Mouse (Mus musculus): Measurements from ENCODE around the gene Slamf7.
"Not testable (repeated sequence)": the region's sequence is repeated elsewhere in the genome, so short reads cannot be mapped to it uniquely, and the experiment has no call there.

Gene Slamf7

DNA sequence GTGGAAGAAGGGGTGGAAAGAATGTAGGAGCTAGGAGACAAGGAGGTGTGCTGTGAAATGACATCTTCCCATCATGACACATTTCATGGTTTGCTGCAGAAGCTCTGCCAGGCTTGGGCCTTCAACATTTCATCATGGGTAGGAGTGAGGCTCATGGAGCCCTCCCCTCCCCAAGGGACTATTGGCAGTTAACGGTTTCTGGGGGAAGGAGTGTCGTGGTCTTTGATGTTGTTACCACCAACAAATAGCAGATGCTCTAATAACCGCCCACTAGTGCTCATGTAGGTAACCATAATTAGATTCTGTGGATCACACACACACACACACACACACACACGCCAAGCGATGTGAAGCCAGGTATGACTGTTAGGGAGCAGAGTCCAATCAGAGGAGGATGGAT is at the start of gene Slamf7:
Gene Slamf7, minus strand, starts transcription at position 302 of the 400 bp plus-strand sequence.
- in situ Hi-C loops (cut with MboI, MseI), result no loop called here

GRCm38 (mm10) chr1:171698983-171699382 is 46.1 kb upstream of the Slamf7 start:
- in situ Hi-C loops (cut with MboI, MseI), result loop anchor here (5.0 kb wide), 2 partner anchors 42 to 87 kb away; no protein-coding TSS in a partner anchor

DNA sequence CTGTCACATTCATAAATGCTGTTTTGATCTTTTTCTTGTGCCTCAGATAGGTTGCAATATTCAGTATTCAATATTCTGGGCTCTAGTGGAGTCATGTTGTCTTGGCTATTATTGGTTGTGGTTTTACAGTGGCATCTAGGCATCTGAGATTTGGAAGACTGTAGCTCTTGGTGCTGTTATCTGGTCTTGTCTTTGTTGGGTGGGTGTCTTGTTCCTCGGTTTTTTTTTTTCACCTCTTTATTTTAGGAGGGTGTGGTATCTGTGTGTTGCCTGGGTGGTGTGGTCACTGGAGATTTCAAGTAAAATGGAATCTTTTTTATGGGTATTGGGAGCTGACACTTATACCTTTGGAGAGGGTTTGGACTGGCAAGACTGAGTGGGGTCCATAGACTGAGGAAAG is 41.1 kb upstream of the Slamf7 start:
- in situ Hi-C loops (cut with MboI, MseI), result loop anchor here in 1 of 2 experiments (5.0 kb wide), 1 partner anchor 77 kb away; no protein-coding TSS in a partner anchor

GRCm38 (mm10) chr1:171687320-171687719 is 34.5 kb upstream of the Slamf7 start:
- in situ Hi-C loops (cut with MboI, MseI), result no loop called here

DNA sequence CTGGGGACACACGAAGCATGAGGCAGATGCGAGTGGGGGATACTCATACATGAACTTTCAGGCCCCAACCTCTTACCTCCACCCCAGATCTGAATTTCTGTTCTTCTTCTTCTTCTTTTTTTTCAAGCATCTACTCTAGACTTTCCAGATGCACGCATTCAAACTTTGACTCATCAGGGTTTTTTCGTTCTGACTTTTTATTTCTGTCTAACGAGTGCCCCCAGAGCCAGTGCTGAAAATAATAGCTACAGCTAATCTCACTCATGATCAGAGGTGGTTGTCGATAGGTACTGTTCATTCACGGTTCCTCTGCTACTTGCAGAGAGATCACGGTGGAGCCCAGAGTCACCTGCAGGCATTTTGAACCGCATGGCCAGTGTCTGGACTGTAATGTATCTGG is 32.1 kb upstream of the Slamf7 start:
- in situ Hi-C loops (cut with MboI, MseI), result no loop called here

GRCm38 (mm10) chr1:171681531-171682299 is 28.9 kb upstream of the Slamf7 start, which contains the start of gene Cd48:
TSS of gene Cd48 (plus strand) at chr1:171682009.
- in situ Hi-C loops (cut with MboI, MseI), result no loop called here

DNA sequence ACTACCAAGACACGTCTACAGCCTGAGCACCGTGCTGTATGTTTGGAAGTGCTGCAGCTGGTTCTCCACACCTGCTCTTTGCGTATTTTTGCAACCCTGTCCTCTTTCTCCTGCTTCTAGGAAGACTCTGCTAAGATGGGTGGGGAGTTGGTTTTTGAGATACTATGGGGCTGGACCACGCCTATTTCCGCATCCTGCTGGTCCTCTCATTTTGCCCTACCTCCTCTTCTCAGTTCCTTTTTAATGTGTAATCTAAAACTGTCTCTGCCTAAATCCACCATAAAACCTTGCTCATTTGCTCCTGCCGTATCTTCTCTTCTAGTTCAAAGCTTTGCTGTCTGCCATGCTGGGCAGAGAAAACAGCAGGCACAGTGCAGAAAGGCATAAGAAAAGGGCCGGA is 28.2 kb upstream of the Slamf7 start:
- in situ Hi-C loops (cut with MboI, MseI), result no loop called here

DNA sequence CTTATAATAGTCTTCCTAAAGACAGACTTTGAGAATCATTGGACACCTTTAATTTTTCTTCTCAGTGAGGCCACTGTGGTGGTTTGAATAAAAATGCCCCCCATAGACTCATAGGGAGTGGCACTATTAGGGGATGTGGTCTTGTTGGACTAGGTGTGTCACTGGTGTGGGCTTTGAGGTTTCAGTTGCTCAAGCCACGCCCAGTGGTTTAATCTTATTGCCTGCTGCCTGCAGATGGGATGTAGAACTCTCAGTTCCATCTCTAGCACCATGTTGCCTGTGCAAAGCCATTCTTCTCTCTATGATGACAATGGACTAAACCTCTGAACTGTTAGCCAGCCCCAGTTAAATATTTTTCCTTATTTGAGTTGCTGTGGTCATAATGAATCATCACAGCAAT is 24.9 kb upstream of the Slamf7 start:
- in situ Hi-C loops (cut with MboI, MseI), result no loop called here

DNA sequence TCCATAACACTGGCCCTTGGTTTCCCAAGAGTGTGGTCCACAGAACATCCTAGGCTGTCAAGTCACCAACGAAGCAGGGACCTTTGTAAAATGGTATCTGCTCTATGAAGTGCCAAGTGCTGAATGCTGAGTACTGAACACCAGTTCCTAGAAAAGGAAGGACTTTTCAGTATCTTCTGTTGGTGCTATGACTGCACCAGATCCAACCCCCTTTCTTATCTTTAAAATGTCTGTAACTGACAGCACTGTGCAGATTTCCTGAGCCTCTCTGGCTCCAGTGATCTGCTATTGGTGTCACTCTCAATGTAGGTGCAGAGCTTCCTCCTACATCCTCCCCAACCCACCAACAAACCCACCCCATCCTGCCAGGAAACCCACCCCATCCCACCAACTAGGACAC is 21.6 kb upstream of the Slamf7 start:
- in situ Hi-C loops (cut with MboI, MseI), result no loop called here

DNA sequence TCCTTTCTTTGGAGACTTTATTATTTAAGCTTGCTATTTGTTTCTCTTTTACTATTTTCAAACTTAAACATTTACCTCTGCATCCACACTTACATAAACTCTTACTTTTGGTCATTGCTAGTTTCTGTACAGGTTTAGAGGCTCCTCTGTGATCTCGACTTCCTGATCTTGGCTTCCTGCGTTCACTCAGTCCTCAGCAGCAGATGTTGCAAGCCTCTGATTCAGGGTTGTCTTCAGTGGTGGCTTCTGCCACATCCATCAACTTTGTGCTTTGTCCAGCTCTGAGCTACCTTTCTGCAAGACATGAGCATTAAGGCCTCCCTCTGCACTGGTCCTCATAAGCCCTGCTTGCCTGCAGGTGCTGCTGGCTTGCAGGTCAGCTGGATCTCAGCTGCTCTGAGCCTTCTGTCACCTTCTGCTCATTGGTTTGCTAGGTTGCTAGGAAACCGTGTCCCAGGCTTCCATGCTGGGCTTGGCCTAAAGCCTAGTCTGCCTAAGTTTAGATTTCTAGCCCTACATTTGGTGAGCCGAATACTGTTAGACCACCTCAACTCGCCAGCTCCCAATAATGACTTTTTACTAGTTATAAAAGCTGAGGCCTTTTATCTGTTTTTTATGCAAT is 20.1 kb upstream of the Slamf7 start:
- in situ Hi-C loops (cut with MboI, MseI), result no loop called here

DNA sequence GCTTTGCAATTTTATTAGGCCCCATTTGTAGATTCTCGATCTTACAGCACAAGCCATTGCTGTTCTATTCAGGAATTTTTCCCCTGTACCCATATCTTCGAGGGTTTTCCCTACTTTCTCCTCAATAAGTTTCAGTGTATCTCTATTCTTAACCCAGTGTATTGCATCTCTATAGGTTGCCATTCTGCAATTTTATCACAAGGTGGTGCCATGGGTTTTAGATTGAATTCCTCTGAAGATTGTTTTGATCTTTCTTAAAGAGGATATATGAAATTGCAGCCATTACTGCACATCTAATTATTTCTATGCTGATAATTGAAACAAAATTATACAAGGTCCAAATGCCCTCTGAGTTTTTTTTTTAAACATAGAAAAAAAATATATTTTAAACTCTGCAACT is 19.6 kb upstream of the Slamf7 start:
- in situ Hi-C loops (cut with MboI, MseI), result not testable (repeated sequence)

DNA sequence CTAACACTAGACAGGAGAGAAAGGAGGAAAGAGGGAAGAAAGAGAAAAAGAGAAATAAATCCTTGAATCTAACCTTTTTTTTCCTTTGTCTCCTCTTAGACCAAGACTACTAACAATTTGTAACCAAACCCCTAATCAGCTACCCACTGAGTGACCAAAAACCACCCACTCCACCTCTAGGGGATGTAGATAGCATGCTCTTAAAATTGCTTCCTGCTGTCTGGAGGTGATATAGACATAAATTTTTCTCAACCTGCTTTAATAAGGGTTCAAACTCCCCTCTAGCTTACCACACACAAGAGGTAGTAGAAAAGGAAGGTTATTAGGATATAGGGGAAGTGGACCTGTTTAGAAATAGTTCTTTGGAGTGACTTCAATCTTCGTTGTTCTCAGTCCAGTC is 14.3 kb upstream of the Slamf7 start:
- in situ Hi-C loops (cut with MboI, MseI), result no loop called here

DNA sequence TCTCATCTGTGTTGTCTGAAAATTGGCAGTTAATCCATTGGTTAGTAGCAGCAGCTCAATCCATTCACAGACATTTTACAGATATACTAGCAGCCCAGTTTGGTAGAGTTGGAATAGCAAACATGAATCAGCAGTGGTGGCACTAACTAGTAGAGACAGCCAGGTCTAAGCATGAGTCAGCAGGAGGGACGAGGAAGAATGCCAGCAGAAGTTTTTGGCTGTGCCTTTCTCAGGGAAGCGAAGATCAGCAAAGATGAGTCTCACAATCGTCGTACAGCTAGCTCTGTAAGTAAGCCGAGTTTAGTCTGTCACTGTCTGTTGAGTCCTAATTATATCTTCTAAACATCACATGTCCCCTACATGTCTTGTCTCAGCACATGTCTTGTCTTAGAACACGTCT is 13.5 kb upstream of the Slamf7 start:
- in situ Hi-C loops (cut with MboI, MseI), result no loop called here

- in situ Hi-C loops (cut with MboI, MseI), result no loop called here
Measured at GRCm38 (mm10) chr1:171663757-171664156, 10.9 kb upstream of the Slamf7 start.

DNA sequence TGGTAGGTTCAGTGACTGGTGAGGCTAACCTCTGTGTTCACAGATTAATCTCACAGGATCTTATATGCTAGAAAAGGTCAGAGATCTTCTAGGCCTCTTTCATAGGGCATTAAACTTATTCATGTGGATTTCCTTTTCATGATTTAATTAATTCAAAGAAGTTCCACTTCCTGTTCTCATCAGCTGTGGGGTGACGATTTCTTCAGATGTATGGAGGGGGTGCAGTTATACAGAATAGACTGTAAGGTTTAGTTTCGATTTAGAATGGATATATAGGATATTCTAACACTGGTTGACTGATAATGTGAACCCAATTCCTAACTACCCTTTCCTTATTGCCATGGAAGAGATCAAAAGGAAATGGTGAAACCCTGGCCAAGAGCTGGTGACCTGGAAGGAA is 8.6 kb upstream of the Slamf7 start:
- in situ Hi-C loops (cut with MboI, MseI), result no loop called here

GRCm38 (mm10) chr1:171660423-171660822 is 7.6 kb upstream of the Slamf7 start:
- in situ Hi-C loops (cut with MboI, MseI), result no loop called here

DNA sequence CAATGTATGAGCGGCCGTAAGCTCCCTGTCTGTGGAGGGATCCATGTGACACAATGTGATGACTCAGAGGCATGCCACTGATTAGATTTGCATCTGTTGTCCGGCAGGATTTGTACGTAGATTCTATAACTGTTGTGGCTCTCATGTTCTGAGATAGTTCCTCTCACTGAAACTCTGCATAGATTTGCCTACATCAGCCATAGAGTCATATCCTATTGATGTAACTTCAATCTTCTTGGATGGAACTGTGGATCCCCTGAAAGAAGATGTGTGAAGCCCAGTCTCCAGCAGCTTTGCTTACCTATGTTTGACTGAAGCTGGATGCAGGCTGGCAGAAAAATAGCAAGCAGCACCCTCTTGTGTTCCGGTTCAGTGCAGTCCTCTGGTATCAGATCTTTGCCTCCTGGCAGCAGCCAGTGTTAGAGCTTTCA is 5.7 kb upstream of the Slamf7 start:
- in situ Hi-C loops (cut with MboI, MseI), result loop anchor here in 1 of 2 experiments (5.0 kb wide), 1 partner anchor 39 kb away; no protein-coding TSS in a partner anchor

DNA sequence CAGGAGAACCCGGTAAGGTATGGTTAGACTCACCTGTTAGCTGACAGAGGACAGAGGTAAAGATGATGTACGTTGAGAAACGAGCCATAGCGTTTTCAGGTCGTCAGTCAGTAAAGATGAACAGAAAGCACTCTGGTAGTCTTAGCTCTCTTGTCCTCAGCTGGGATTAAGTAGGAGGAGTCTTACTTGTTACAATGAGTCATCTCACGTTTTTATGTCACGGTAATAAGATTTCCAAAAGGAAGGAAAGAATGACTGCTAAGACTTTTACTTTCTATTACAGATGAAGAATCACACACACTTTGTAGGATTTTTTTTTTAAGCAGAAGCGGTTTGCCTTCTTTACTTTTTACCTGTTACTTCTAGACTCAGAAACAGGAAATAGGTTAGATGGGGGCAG is 4.0 kb downstream of the Slamf7 start:
- in situ Hi-C loops (cut with MboI, MseI), result no loop called here

GRCm38 (mm10) chr1:171647716-171648115 is 5.1 kb downstream of the Slamf7 start:
- in situ Hi-C loops (cut with MboI, MseI), result no loop called here

GRCm38 (mm10) chr1:171646429-171646940 is 6.3 kb downstream of the Slamf7 start:
- in situ Hi-C loops (cut with MboI, MseI), result no loop called here

DNA sequence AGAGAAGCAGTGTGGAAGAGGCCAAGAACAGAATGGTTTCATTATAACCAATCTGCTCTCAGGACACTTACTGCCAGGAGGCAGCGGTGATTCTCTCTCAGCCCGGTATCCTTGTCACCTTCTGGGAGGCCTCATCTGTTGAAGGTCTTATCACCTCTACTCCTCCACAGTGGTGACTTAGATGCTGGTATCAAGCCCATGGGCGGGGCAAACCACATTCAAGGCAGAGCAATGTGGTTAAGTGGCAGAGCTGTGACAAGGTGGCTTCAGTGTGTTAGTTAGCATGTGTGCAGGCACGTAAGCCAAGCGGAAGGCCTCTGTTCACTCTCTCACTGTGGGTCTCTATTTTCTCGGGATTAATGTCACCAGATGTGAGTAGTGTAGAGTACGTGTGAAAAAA is 9.2 kb downstream of the Slamf7 start:
- in situ Hi-C loops (cut with MboI, MseI), result no loop called here

DNA sequence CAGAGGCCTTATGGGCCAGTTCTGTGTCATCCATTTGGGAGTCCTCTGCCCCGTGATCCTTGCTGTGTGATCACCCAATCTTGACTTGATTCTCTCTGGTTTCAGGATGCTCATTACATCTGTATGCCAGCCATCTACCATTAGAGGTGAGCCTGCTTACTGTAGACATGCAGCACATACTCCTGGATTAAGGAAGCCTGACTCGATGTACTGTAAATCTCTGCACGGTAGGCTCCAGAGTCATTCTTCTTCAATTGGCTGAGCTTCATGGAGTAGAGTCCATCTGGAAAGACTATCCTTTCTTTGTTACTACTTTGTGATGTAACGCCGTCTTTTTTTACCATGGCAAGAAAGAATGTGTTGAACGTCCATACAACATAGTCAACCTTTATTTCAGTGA is 12.0 kb downstream of the Slamf7 start:
- in situ Hi-C loops (cut with MboI, MseI), result no loop called here

GRCm38 (mm10) chr1:171638686-171639085 is 14.1 kb downstream of the Slamf7 start:
- in situ Hi-C loops (cut with MboI, MseI), result no loop called here

Measured in T-helper 17 cell (primary cell).